Mouse (Mus musculus) embryonic facial prominence, embryonic 13.5 days (tissue): ENCODE measurements around the gene Tspan3. TPM values are rescaled to one million over a fixed set of nuclear protein-coding genes. Genes with fewer than 3 reads are reported as not detected.

Experiments used
- polyA plus RNA-seq: library from polyadenylated mRNA; unstranded; fragments of >200 nt; fragmentation: Nextera tagmentation; extraction: Ambion mirVana; gene quantifications from 2 replicates; pipeline ENCODE4 v1.2.1, GENCODE M21; 2015

The Tspan3 gene
- polyA plus RNA-seq, 1 experiment from 2014 or later = 480 TPM

Other genes with a start within 250 kb of the Tspan3 start
- gene Scaper, start 227.4 kb downstream of the Tspan3 start, polyA plus RNA-seq = 16.8 and 18.8 TPM in 2 replicates
- gene 4930563M21Rik, start 154.9 kb downstream of the Tspan3 start, polyA plus RNA-seq = not detected in 2 replicates
- 288 and 307 TPM in 2 replicates for gene Rcn2, start 123.6 kb downstream of the Tspan3 start, polyA plus RNA-seq
- 0.92 and 1.8 TPM in 2 replicates for gene Pstpip1, start 75.5 kb downstream of the Tspan3 start, polyA plus RNA-seq